In genomic region chr16:91352749-91353148, GRCm38 (mm10) we compare ENCODE assay signal across 11 mouse cellular contexts. TPM values are rescaled to one million over a fixed set of nuclear protein-coding genes. Genes with fewer than 3 reads are reported as not detected.
A peak's percentile ranks its signal among the peaks of the same experiment; 100 is the strongest.
DNase-seq lines count a peak whose midpoint lies in the region; ATAC-seq lines count a peak whose summit lies in the region.
"Had no signal": no experiment of that assay in that cellular context is flagged by ENCODE, and none has a peak within 500 bp of the region (broad histone marks: within the 10 kb centered on the region; RNA-seq: fewer than 3 reads in every experiment).

No protein-coding gene starts in this region.

- no peak overlapping the region for H3K9ac ChIP-seq in lung, embryonic 16.5 days (ENCODE audit: low read length)
- H3K9ac ChIP-seq in stomach, embryonic 16.5 days (ENCODE audit: low read length) = no peak overlapping the region

- H3K4me2 ChIP-seq in lung, embryonic 16.5 days (ENCODE audit: low read depth, low read length) = no peak overlapping the region
- no peak overlapping the region for H3K4me2 ChIP-seq in stomach, embryonic 16.5 days (ENCODE audit: low read depth, low read length)

- WGBS in lung, embryonic 16.5 days = 49% methylated on average over 7 of the region's 7 CpGs
- 56% methylated on average over 7 of the region's 7 CpGs for WGBS in stomach, embryonic 16.5 days

- H3K9me3 ChIP-seq in lung, embryonic 16.5 days (ENCODE audit: control insufficient read depth, low read length) = no peaks in the 10 kb centered on the region
- no peaks in the 10 kb centered on the region for H3K9me3 ChIP-seq in stomach, embryonic 16.5 days (replicated peaks; ENCODE audit: control insufficient read depth, low read length)

- DNase-seq in adrenal gland, postnatal 10 days = peak; percentile 36
- DNase-seq in adrenal gland, adult 18-20 months (ENCODE audit: low spot score in 2 of 2) = no peak
- DNase-seq in lung, postnatal 36 days = no peak
- DNase-seq in liver = peak; percentile 90
- DNase-seq in B cell, adult 2 months = no peak
- no peak for DNase-seq in kidney, adult 9 months

- no peaks in the 10 kb centered on the region for H3K27me3 ChIP-seq in lung, embryonic 16.5 days (ENCODE audit: control insufficient read depth, insufficient read depth, low read depth, low read length)
- peaks cover 4% of the 10 kb centered on the region for H3K27me3 ChIP-seq in stomach, embryonic 16.5 days (ENCODE audit: control insufficient read depth, insufficient read depth, low read length)

- H3K4me3 ChIP-seq in lung, embryonic 16.5 days (ENCODE audit: low read length) = no peak overlapping the region
- no peak overlapping the region for H3K4me3 ChIP-seq in stomach, embryonic 16.5 days (replicated peaks; ENCODE audit: low read length)

- ATAC-seq in lung, embryonic 16.5 days (ENCODE audit: low read depth) = peak; percentile 54
- peak; percentile 77 for ATAC-seq in stomach, embryonic 16.5 days (ENCODE audit: insufficient read depth, low FRiP score)

- no peaks in the 10 kb centered on the region for H3K36me3 ChIP-seq in lung, embryonic 16.5 days (ENCODE audit: control insufficient read depth, insufficient read depth, low read length)
- no peaks in the 10 kb centered on the region for H3K36me3 ChIP-seq in stomach, embryonic 16.5 days (ENCODE audit: control insufficient read depth, insufficient read depth, low read length)

- H3K4me1 ChIP-seq in lung, embryonic 16.5 days (replicated peaks; ENCODE audit: control insufficient read depth, insufficient read depth, low read length) = no peaks in the 10 kb centered on the region
- H3K4me1 ChIP-seq in stomach, embryonic 16.5 days (ENCODE audit: control insufficient read depth, insufficient read depth, low read length) = no peaks in the 10 kb centered on the region

- H3K27ac ChIP-seq in lung, embryonic 16.5 days (ENCODE audit: low read length) = no peak overlapping the region
- no peak overlapping the region for H3K27ac ChIP-seq in stomach, embryonic 16.5 days (ENCODE audit: low read length)

RNA-seq across cellular contexts. Expression of gene Ifnar2, which starts 19.8 kb away (rescaled TPM):
- 10 to 100 TPM; 78.4 TPM for total RNA-seq in adrenal gland, postnatal 10 days (2021)
- total RNA-seq in adrenal gland, adult 18-20 months (2021) = 100 to 1,000 TPM in 1 of 2 experiments, 10 to 100 TPM in 1; 99.5 to 102 TPM
- polyA plus RNA-seq in lung, embryonic 16.5 days (2015; fragmentation: Nextera tagmentation; extraction: Ambion mirVana) = 69.6 and 73.0 TPM in 2 replicates
- polyA plus RNA-seq in stomach, embryonic 16.5 days (2015; fragmentation: Nextera tagmentation; extraction: Ambion mirVana) = 51.3 and 53.1 TPM in 2 replicates

RNA-seq across cellular contexts. Expression of gene Gm21970, which starts 38.8 kb away (rescaled TPM):
- not detected for total RNA-seq in adrenal gland, postnatal 10 days (2021)
- total RNA-seq in adrenal gland, adult 18-20 months (2021) = not detected
- not detected in 2 replicates for polyA plus RNA-seq in lung, embryonic 16.5 days (2015; fragmentation: Nextera tagmentation; extraction: Ambion mirVana)
- not detected in 2 replicates for polyA plus RNA-seq in stomach, embryonic 16.5 days (2015; fragmentation: Nextera tagmentation; extraction: Ambion mirVana)
- total RNA-seq: left cerebral cortex, postnatal 25 days had no signal
- polyA plus RNA-seq: C2C12; neural tube, embryonic 11.5 days had no signal

RNA-seq across cellular contexts. Expression of gene Il10rb, which starts 53.2 kb away (rescaled TPM):
- 10 to 100 TPM; 75.4 to 78.8 TPM for total RNA-seq in adrenal gland, postnatal 10 days (2021)
- total RNA-seq in adrenal gland, adult 18-20 months (2021) = 100 to 1,000 TPM; 176 to 268 TPM
- polyA plus RNA-seq in lung, embryonic 16.5 days (2015; fragmentation: Nextera tagmentation; extraction: Ambion mirVana) = 56.8 and 61.5 TPM in 2 replicates
- polyA plus RNA-seq in stomach, embryonic 16.5 days (2015; fragmentation: Nextera tagmentation; extraction: Ambion mirVana) = 52.3 and 58.1 TPM in 2 replicates

Comparison
In these comparisons a context has a peak if more than half of its experiments do, and no peak if none do; other contexts are left out.
1. DNase-seq: peak in adrenal gland, postnatal 10 days (single experiment) and liver (single experiment); none in adrenal gland, adult 18-20 months (0 of 2), lung, postnatal 36 days (single experiment), B cell, adult 2 months (0 of 2) and kidney, adult 9 months (single experiment).